In the genomic region with DNA sequence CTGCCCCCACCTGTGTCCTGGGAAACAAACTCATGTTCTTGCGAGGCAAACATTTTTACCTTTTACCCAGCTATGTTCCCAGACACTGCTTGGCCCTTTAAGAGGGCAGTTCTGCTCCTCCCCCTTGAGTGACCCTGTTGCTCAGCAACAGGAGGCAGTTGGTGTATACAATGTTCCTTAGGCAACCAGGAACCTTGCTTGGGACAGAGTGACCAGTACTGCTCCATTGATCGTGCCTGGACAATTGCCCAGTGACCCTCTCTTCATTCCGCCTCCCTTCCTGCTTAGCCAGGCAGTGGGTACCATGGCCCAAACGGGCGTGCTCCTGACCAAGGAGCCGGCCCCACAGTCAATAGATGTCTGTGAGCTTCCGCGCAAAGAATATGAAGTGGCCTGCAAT, we compare ENCODE assay signal across 8 mouse cellular contexts. TPM values are rescaled to one million over a fixed set of nuclear protein-coding genes. Genes with fewer than 3 reads are reported as not detected.
DNase-seq lines count a peak whose midpoint lies in the region; ATAC-seq and TF ChIP-seq lines count a peak whose summit lies in the region.

No protein-coding gene starts in this region.

- peaks cover 3% of the 10 kb centered on the region; the same call in 1 of the 2 replicates for H3K4me1 ChIP-seq in liver, embryonic 16.5 days (ENCODE audit: control insufficient read depth, low read depth, low read length)
- H3K4me1 ChIP-seq in intestine, postnatal 0 days (replicated peaks; ENCODE audit: control insufficient read depth, insufficient read depth, low read length) = no peaks in the 10 kb centered on the region

- ATAC-seq in liver, embryonic 16.5 days (ENCODE audit: low read depth) = peak; percentile 81
- ATAC-seq in granulocyte monocyte progenitor cell, adult 5-6 weeks (replicated peaks; ENCODE audit: poor library complexity, severe bottlenecking) = no peak
- ATAC-seq in intestine, postnatal 0 days = no peak

- peak overlapping the region; percentile 6; the same call in 1 of the 2 replicates for H3K4me3 ChIP-seq in liver, embryonic 16.5 days (ENCODE audit: low read depth, low read length)
- H3K4me3 ChIP-seq in intestine, postnatal 0 days (ENCODE audit: low read depth, low read length) = no peak overlapping the region

- H3K4me2 ChIP-seq in liver, embryonic 16.5 days (ENCODE audit: low read depth, low read length) = peak overlapping the region; percentile 42
- no peak overlapping the region for H3K4me2 ChIP-seq in intestine, postnatal 0 days (replicated peaks; ENCODE audit: low read depth)

- H3K27ac ChIP-seq in liver, embryonic 16.5 days (ENCODE audit: low read length) = no peak overlapping the region
- no peak overlapping the region for H3K27ac ChIP-seq in intestine, postnatal 0 days (ENCODE audit: low read depth, low read length)

- H3K36me3 ChIP-seq in liver, embryonic 16.5 days (ENCODE audit: control insufficient read depth, insufficient read depth) = no peaks in the 10 kb centered on the region
- no peaks in the 10 kb centered on the region for H3K36me3 ChIP-seq in intestine, postnatal 0 days (ENCODE audit: control insufficient read depth, insufficient read depth)

- no peaks in the 10 kb centered on the region; the same call in 1 of the 2 replicates for H3K27me3 ChIP-seq in liver, embryonic 16.5 days (ENCODE audit: control insufficient read depth, insufficient read depth, low read depth, low read length)
- H3K27me3 ChIP-seq in intestine, postnatal 0 days (replicated peaks; ENCODE audit: control insufficient read depth, insufficient read depth, low read length) = 0 out of 2 replicates have a peak, but pooled peaks cover 6% of the 10 kb centered on the region

- no peak for TF ChIP-seq CTCF in intestine, postnatal 0 days (IDR thresholded peaks at IDR 0.05; ENCODE audit: low read depth)

- peak; percentile 57 for DNase-seq in adrenal gland, postnatal 14 days
- DNase-seq in adrenal gland, postnatal 25 days = no peak
- peak; percentile 52 for DNase-seq in ovary, adult 18-20 months (ENCODE audit: low spot score)
- no peak for DNase-seq in ovary, postnatal 10 days (ENCODE audit: low spot score)
- DNase-seq in right cerebral cortex, postnatal 4 days = peak; percentile 42

- H3K9me3 ChIP-seq in liver, embryonic 16.5 days (replicated peaks; ENCODE audit: control insufficient read depth, low read length) = no peaks in the 10 kb centered on the region
- H3K9me3 ChIP-seq in intestine, postnatal 0 days (ENCODE audit: control insufficient read depth) = no peaks in the 10 kb centered on the region

- no peak overlapping the region for H3K9ac ChIP-seq in liver, embryonic 16.5 days (ENCODE audit: low read depth, low read length)
- H3K9ac ChIP-seq in intestine, postnatal 0 days (ENCODE audit: low read depth, low read length) = no peak overlapping the region

- WGBS in liver, embryonic 16.5 days (ENCODE audit: insufficient replicate concordance) = 43% methylated on average over 8 of the region's 8 CpGs
- 28% methylated on average over 8 of the region's 8 CpGs for WGBS in intestine, postnatal 0 days

RNA-seq across cellular contexts. Expression of a gene that starts 17.0 kb away (rescaled TPM):
- total RNA-seq in adrenal gland, postnatal 14 days (2021) = not detected in 2 replicates
- total RNA-seq in adrenal gland, postnatal 25 days (2021) = not detected in 2 replicates
- polyA plus RNA-seq in liver, embryonic 16.5 days (2015; fragmentation: Nextera tagmentation; extraction: Ambion mirVana) = 0.05 and 0.07 TPM in 2 replicates
- total RNA-seq in granulocyte monocyte progenitor cell, adult 5-6 weeks (2014; fragmentation: Nextera tagmentation) = not detected in 2 replicates
- total RNA-seq in granulocyte monocyte progenitor cell, adult 5-6 weeks (2017) = not detected in 2 replicates
- polyA plus RNA-seq in intestine, postnatal 0 days (2015; fragmentation: Nextera tagmentation; extraction: Ambion mirVana) = not detected in 2 replicates

RNA-seq across cellular contexts. Expression of a gene that starts 25.7 kb away (rescaled TPM):
- total RNA-seq in adrenal gland, postnatal 14 days (2021) = 0.15 TPM in 1 of 2 replicates, not detected in the other
- total RNA-seq in adrenal gland, postnatal 25 days (2021) = 0.21 TPM in 1 of 2 replicates, not detected in the other
- not detected in 2 replicates for polyA plus RNA-seq in liver, embryonic 16.5 days (2015; fragmentation: Nextera tagmentation; extraction: Ambion mirVana)
- not detected in 2 replicates for total RNA-seq in granulocyte monocyte progenitor cell, adult 5-6 weeks (2014; fragmentation: Nextera tagmentation)
- total RNA-seq in granulocyte monocyte progenitor cell, adult 5-6 weeks (2017) = not detected in 2 replicates
- 0.64 and 0.77 TPM in 2 replicates for polyA plus RNA-seq in intestine, postnatal 0 days (2015; fragmentation: Nextera tagmentation; extraction: Ambion mirVana)

RNA-seq across cellular contexts. Expression of a gene that starts 37.8 kb away (rescaled TPM):
- total RNA-seq in adrenal gland, postnatal 14 days (2021) = 38.4 and 45.4 TPM in 2 replicates
- 100 and 109 TPM in 2 replicates for total RNA-seq in adrenal gland, postnatal 25 days (2021)
- 0.17 and 0.22 TPM in 2 replicates for polyA plus RNA-seq in liver, embryonic 16.5 days (2015; fragmentation: Nextera tagmentation; extraction: Ambion mirVana)
- total RNA-seq in granulocyte monocyte progenitor cell, adult 5-6 weeks (2014; fragmentation: Nextera tagmentation) = not detected in 2 replicates
- not detected in 2 replicates for total RNA-seq in granulocyte monocyte progenitor cell, adult 5-6 weeks (2017)
- polyA plus RNA-seq in intestine, postnatal 0 days (2015; fragmentation: Nextera tagmentation; extraction: Ambion mirVana) = 1.7 and 1.9 TPM in 2 replicates

Comparison
In these comparisons a context has a peak if more than half of its experiments do, and no peak if none do; other contexts are left out.
1. DNase-seq: peak in adrenal gland, postnatal 14 days (single experiment), ovary, adult 18-20 months (single experiment) and right cerebral cortex, postnatal 4 days (single experiment); none in adrenal gland, postnatal 25 days (single experiment) and ovary, postnatal 10 days (single experiment).
2. RNA of a gene that starts 37.8 kb away (total RNA-seq): 100 to 109 TPM in adrenal gland, postnatal 25 days and 38.4 to 45.4 TPM in adrenal gland, postnatal 14 days; not detected in granulocyte monocyte progenitor cell, adult 5-6 weeks; every median in the first group is over 10 times any median in the second.